Mouse (Mus musculus) liver, postnatal 0 days (tissue): Measurements from ENCODE around the gene H2-Oa.

Experiments
- CTCF ChIP-seq: sonication (generic); IDR thresholded peaks from 2 replicates; pipeline ENCODE4 v1.5.1; 2016; ENCODE audit warnings: antibody characterized with exemption, low read depth
- EP300 ChIP-seq: IDR thresholded peaks from 2 replicates; pipeline ENCODE4 v1.6.1; 2016; ENCODE audit warnings: antibody characterized with exemption, low read depth, mild to moderate bottlenecking

DNA sequence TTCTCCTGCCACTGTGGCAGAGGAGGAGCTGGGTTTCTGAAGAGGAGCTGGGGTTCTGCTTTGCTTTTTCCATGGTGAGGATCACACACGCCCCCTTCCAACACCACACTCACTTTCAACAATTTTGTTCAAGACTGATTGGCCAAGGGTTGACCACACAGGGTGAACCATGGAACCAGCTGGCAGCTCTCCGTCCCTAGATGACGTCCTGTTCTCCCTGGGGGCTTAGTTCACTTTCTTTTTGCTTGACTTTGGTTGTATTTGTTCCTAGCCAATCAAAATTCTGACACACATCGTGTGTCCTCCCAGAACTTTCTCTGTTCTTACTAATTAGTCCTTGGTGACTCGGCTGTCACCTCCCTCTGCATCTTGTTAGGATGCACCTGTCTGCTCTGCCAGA lies 5.1 kb downstream of the H2-Oa start:
- no peak for TF ChIP-seq CTCF
- TF ChIP-seq EP300, result no peak
